Mouse (Mus musculus) brain, adult 2 months (tissue): ENCODE measurements around the gene Tac4.

Experiments
- DNase-seq: peaks from one replicate; pipeline ENCODE4 v3.0.0; 2011; ENCODE audit warnings: low read depth, low spot score

The Tac4 gene

GRCm38 (mm10) chr11:95261178-95261751 is at the start of gene Tac4:
Tac4 (plus strand) TSS chr11:95261529.
- peak; percentile 69 for DNase-seq

GRCm38 (mm10) chr11:95213607-95214006 is 47.7 kb upstream of the Tac4 start:
- no peak for DNase-seq

- no peak for DNase-seq
These were observed 47.0 kb upstream of the Tac4 start for GRCm38 (mm10) chr11:95214305-95214704.

- DNase-seq: no peak
These were observed 45.1 kb upstream of the Tac4 start for GRCm38 (mm10) chr11:95216193-95216592.

GRCm38 (mm10) chr11:95219111-95219510 is 42.2 kb upstream of the Tac4 start:
- no peak for DNase-seq

- peak; percentile 8 for DNase-seq
These were observed 37.9 kb upstream of the Tac4 start for GRCm38 (mm10) chr11:95223473-95223872.

GRCm38 (mm10) chr11:95224124-95224893 is 37.0 kb upstream of the Tac4 start:
- no peak for DNase-seq

GRCm38 (mm10) chr11:95225448-95225847 is 35.9 kb upstream of the Tac4 start:
- DNase-seq: no peak

GRCm38 (mm10) chr11:95227467-95227866 is 33.9 kb upstream of the Tac4 start:
- no peak for DNase-seq

- peak; percentile 59 for DNase-seq
These were observed 29.5 kb upstream of the Tac4 start for GRCm38 (mm10) chr11:95231688-95232328.

GRCm38 (mm10) chr11:95232329-95232696 is 29.0 kb upstream of the Tac4 start:
- no peak for DNase-seq

GRCm38 (mm10) chr11:95238477-95238876 is 22.9 kb upstream of the Tac4 start:
- DNase-seq: no peak

GRCm38 (mm10) chr11:95242653-95243052 is 18.7 kb upstream of the Tac4 start:
- DNase-seq: no peak

- no peak for DNase-seq
These were observed 15.9 kb upstream of the Tac4 start for GRCm38 (mm10) chr11:95245456-95245855.

- no peak for DNase-seq
These were observed 14.3 kb upstream of the Tac4 start for GRCm38 (mm10) chr11:95247065-95247464.

- no peak for DNase-seq
These were observed 11.2 kb upstream of the Tac4 start for GRCm38 (mm10) chr11:95250110-95250509.

- peak; percentile 55 for DNase-seq
These were observed 10.0 kb upstream of the Tac4 start for GRCm38 (mm10) chr11:95251295-95251694.

GRCm38 (mm10) chr11:95252104-95252503 is 9.2 kb upstream of the Tac4 start:
- no peak for DNase-seq

GRCm38 (mm10) chr11:95254165-95254564 is 7.2 kb upstream of the Tac4 start:
- no peak for DNase-seq

- no peak for DNase-seq
These were observed 5.6 kb upstream of the Tac4 start for GRCm38 (mm10) chr11:95255747-95256146.

GRCm38 (mm10) chr11:95257930-95258329 is 3.4 kb upstream of the Tac4 start:
- DNase-seq: no peak

- peak; percentile 46 for DNase-seq
These were observed 2.8 kb upstream of the Tac4 start for GRCm38 (mm10) chr11:95258490-95258889.
